Mouse (Mus musculus) heart, adult 10 weeks (tissue): Measurements from ENCODE around the gene Rasgrf2. TPM values are rescaled to one million over a fixed set of nuclear protein-coding genes. Genes with fewer than 3 reads are reported as not detected.

ENCODE experiments used
- polyA plus RNA-seq: library from polyadenylated mRNA; stranded (reverse); fragments of 350-450 nt; fragmentation: Illumina TruSeq; extraction: RNeasy Lipid Tissue Mini Kit (QIAGEN cat#74804); gene quantifications from one replicate; pipeline ENCODE4 v1.2.3, GENCODE M21; 2014; ENCODE audit warnings: low read depth, low replicate concordance

Rasgrf2 gene
- polyA plus RNA-seq: 9.9 TPM

DNA sequence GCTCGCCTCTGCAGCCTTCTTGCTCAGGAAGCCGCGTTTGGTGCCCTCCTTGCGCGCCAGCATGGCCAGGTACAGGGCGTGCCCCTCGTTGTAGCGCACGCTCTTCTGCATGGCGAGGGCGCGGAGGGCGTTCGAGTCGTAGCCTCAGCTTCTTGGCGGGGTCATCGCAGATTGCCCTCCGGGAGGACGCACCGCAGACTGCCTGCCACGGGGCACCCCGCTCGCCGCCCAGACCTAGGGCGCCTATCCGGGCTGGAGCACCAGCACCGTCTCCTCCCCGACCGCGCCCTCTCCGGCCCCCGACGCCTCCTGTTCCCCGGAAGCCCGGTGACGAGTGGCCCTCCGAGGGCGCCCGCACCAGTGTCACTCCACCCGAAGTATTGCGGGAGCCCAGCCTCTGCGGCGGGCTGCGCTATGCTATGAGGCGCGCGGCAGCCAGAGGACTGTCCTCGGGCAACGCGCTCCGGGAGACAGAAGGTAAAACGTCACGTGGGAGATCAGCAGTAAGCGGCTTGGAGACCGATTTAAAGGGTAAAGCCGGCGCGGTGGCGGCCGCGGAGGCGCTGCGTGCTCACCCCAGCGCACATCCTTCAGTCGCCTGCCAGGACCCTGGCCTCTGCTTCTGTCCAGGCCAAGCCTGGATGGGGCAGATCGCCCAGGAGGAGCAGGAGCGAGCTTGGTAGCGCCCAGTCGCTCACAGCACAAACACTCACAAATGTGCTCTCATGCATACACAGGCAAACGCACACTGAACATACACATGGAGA, at the start of gene Rasgrf2:
Rasgrf2 (minus strand) TSS at position 273 of the 767 bp plus-strand sequence.

DNA sequence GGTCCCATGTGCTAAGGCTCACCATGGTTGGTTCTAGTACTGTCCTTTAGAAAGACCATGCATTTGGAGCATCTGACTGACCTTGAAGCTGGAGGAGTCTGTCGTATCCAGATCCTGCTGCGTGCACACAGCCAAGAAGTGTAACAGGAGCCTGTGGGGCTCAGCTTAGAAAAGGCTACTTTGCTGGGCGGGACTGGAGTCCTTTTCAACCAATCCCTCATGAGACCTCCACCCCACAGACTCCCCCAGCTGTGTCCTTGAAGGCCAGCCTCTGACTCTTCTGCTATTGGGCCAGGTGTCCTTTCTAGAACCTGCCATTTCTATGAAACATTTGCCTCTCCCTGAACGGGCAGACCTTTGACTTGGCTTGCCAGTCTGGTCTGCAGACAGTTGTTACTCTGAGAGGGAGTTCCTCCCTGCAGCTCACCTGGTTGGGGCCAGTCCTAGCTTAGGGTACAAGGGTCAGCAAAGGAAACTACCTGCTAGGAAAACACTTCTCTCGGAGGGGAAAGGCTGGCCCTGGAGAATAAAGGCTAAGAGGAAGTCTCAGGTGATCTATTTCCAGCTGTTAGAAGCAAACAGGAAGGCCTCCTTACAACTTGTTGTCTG, 254.6 kb downstream of the Rasgrf2 start, which contains the start of gene Ckmt2:
Ckmt2 (minus strand) TSS at position 145 of the 609 bp plus-strand sequence.

Other genes with a start within 250 kb of the Rasgrf2 start
- not detected for gene Gm20379, start 174.3 kb upstream of the Rasgrf2 start, polyA plus RNA-seq
- gene Dhfr, start 223.1 kb upstream of the Rasgrf2 start, polyA plus RNA-seq: 1.6 TPM
- gene Msh3, start 223.3 kb upstream of the Rasgrf2 start, polyA plus RNA-seq: 12.4 TPM